Mouse (Mus musculus): ENCODE measurements around the gene Atp2b4. TPM values are rescaled to one million over a fixed set of nuclear protein-coding genes. Genes with fewer than 3 reads are reported as not detected.

Atp2b4 gene
- polyA plus RNA-seq, 1 experiment from 2014 or later, result 10.2 TPM

DNA sequence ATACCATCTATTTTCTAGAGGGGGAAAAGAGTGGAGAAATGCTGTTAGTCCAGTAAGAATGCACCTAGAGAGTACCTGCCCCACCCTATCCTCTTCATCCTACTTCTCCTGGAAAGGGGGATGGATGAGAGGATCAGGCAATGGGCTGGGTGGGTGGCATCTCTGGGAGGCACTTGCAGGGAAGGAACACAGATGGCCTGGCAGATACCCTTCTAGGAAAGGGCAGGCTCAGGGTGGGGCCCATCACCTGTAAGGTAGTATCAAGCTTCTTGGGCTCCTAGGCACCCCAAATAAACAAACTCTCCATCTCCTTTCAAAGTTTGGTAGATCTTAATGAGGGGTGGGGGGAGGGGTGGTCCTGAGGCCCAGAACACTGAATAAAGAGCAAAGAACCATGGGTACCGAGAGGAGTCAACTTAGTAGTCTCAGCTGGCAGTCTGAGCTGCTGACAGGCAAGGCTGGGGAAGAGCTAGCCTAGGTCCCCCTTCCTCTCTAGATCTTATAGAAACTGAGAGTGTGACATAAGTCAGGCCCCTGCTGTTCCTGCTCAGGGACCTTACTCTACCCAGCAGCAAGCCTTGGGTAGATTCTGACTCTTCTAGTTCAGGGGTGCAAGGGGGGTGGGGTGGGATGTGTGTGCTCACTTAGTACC, 3.4 kb downstream of the Atp2b4 start:
- no peak for ATAC-seq (ENCODE audit: low FRiP score, low read depth)

DNA sequence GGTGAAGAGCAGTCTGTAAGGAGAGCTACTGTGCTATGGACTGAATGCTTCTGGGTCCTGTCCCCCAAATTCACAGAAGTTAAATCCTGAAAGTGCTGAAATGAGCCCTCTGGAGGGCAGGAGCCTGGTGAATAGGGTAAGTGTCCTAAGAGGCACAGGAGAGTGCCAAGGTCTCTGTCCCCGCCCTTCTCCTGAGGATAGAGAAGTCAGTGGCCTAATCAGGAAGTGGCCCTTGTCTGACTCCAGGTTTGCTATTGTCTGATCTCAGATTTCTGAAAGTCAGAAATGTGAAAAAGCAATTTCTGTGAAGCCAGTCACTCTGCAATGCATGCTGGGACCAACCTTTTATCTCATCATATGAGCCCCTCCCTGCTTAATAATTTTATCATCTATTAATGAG, 7.2 kb downstream of the Atp2b4 start:
- H3K9me3 ChIP-seq, result no peaks in the 10 kb centered on the region
- H3K9ac ChIP-seq, result no peak overlapping the region
- peaks cover 10% of the 10 kb centered on the region for H3K4me1 ChIP-seq
- WGBS, result 33% methylated on average over 1 of the region's 1 CpGs
- no peak for ATAC-seq (ENCODE audit: low FRiP score, low read depth)
- H3K27ac ChIP-seq, result no peak overlapping the region
- H3K27me3 ChIP-seq (replicated peaks), result no peaks in the 10 kb centered on the region
- H3K4me3 ChIP-seq, result no peak overlapping the region
- no peaks in the 10 kb centered on the region for H3K36me3 ChIP-seq
- H3K4me2 ChIP-seq (replicated peaks), result no peak overlapping the region

More for the DNA sequence above, 3.4 kb downstream of the Atp2b4 start:
- 38% methylated on average over 1 of the region's 1 CpGs for WGBS
- no peak overlapping the region for H3K9ac ChIP-seq
- H3K27ac ChIP-seq, result no peak overlapping the region
- peak overlapping the region; percentile 94 for H3K4me2 ChIP-seq (replicated peaks)
- no peaks in the 10 kb centered on the region for H3K9me3 ChIP-seq
- H3K36me3 ChIP-seq, result no peaks in the 10 kb centered on the region
- no peak overlapping the region for H3K4me3 ChIP-seq
- H3K4me1 ChIP-seq, result peaks cover 39% of the 10 kb centered on the region
- H3K27me3 ChIP-seq (replicated peaks), result no peaks in the 10 kb centered on the region

DNA sequence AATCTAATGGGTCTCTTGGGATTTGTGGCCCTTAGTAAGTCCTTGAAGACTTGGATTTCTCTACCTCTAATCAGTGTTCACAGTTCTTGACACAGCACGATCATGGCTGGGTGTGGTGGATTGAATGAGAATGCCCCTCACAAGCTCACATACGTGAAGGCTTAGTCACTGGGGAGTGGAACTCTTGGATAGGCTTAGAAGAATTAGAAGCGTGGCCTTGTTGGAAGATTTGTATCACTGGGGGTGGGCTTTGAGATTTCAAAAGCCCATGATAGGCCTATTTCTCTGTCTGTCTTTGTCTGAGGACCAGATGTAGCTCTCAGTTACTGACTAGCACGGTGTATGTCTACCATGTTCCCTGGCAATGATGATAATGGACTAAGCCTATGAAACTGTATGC, 10.8 kb downstream of the Atp2b4 start:
- no peak overlapping the region for H3K9ac ChIP-seq
- no peak for ATAC-seq (ENCODE audit: low FRiP score, low read depth)
- no peaks in the 10 kb centered on the region; the same call in 1 of the 2 replicates for H3K4me1 ChIP-seq
- H3K27me3 ChIP-seq (replicated peaks), result no peaks in the 10 kb centered on the region
- H3K4me2 ChIP-seq (replicated peaks), result no peak overlapping the region
- H3K27ac ChIP-seq, result no peak overlapping the region
- H3K4me3 ChIP-seq, result no peak overlapping the region
- WGBS, result 93% methylated on average over 4 of the region's 4 CpGs
- H3K9me3 ChIP-seq, result no peaks in the 10 kb centered on the region
- H3K36me3 ChIP-seq, result no peaks in the 10 kb centered on the region

DNA sequence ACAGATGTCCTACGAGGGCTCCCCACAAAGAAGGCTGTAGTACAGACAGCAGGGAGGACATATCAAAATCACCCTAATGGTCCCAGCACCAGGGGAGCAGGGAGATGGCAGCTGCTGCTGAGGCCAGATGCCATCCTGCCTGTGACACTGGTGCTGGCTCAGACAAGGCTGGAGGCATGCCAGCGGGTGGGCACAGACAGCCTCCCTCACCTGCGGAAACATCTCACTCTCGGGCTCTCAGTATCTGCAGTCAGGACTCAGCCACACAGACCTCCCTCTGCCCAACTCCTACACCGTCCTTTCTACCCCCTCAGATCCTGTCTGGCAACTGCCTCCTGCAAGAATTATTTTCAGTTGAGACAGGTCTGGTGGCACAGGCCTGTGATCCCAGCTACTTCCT, 12.0 kb downstream of the Atp2b4 start:
- no peaks in the 10 kb centered on the region for H3K27me3 ChIP-seq (replicated peaks)
- H3K4me3 ChIP-seq, result no peak overlapping the region
- no peaks in the 10 kb centered on the region for H3K36me3 ChIP-seq
- H3K9me3 ChIP-seq, result no peaks in the 10 kb centered on the region
- WGBS, result 67% methylated on average over 5 of the region's 5 CpGs
- H3K4me1 ChIP-seq, result no peaks in the 10 kb centered on the region; the same call in 1 of the 2 replicates
- no peak for ATAC-seq (ENCODE audit: low FRiP score, low read depth)
- no peak overlapping the region for H3K27ac ChIP-seq
- H3K9ac ChIP-seq, result no peak overlapping the region
- H3K4me2 ChIP-seq (replicated peaks), result no peak overlapping the region

DNA sequence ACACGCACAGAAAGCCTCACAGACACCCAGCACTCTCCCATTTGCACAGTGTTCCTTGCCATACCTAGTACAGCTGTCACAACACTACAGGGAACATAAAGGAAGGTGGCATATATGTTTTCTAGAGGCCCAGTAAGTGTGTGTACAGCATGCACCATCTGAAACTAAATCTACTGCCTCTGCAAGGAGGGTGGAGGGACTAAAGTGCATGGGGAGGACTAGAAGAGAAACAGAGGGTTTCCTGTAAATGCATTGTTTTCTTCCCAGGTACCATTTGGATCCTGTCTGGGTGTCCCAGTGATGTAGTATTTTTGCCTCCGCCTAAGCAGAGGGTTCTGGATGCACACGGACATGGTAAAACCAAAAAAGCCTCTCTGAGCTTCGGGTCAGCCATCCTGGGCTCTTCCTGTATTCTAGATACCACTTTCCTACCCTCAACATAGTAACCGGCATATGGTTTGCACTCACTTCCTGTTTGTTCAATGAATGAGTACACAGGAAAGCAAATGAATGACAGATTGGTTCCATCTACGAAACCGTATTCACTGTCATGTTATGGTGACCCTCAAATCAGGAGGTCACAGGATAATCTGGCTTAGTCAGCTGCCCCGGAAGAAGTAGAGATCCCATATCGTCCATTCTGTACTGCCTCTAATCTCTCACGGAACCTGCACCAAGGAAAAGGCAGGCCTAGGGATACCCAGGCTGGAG, 13.2 kb downstream of the Atp2b4 start:
- no peaks in the 10 kb centered on the region for H3K27me3 ChIP-seq (replicated peaks)
- no peak overlapping the region for H3K4me3 ChIP-seq
- H3K27ac ChIP-seq, result no peak overlapping the region
- no peak overlapping the region for H3K9ac ChIP-seq
- H3K9me3 ChIP-seq, result no peaks in the 10 kb centered on the region
- H3K36me3 ChIP-seq, result no peaks in the 10 kb centered on the region
- ATAC-seq (ENCODE audit: low FRiP score, low read depth), result no peak
- H3K4me2 ChIP-seq (replicated peaks), result no peak overlapping the region
- H3K4me1 ChIP-seq, result no peaks in the 10 kb centered on the region; the same call in 1 of the 2 replicates
- 83% methylated on average over 10 of the region's 10 CpGs for WGBS

DNA sequence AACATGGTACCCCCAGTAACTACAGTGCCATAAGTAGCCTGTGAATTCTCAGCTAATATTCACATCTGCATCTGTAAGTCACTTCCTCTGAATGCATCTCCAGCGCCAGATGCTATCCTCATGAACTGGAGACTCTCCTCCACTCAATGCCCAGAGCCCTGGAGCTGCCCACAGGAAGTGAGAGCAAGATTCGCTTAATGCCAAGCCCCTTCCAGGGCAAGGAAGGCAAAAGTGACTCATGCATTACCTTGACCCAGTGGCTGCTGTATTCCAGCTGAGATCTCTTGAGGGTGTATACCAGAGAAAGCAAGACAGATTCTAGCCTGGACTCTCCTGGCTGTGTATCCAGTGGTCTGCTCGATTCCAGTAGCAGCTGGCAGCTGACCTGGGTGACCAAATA, 16.2 kb downstream of the Atp2b4 start:
- no peaks in the 10 kb centered on the region; the same call in 1 of the 2 replicates for H3K4me1 ChIP-seq

DNA sequence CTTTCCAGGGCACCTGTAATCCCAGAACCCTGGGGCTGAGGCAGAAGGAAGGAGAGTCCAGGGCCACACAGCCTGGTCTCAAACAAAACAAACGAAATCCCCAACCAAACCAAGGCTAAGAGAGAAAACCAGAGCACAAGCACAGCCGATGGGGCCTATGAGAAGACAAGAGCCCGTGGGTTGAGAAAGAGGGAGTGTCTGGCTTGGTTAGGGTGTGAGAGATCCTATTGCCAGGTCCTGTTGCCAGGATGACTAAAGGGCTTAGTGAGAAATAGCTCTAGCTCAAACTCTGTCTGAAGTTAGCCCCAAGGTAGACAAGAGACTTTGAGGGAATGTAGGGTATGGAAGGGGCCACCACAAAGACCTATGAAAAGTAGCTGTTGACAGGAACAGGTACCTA, 19.3 kb downstream of the Atp2b4 start:
- no peak overlapping the region for H3K9ac ChIP-seq
- ATAC-seq (ENCODE audit: low FRiP score, low read depth), result no peak
- no peaks in the 10 kb centered on the region for H3K4me1 ChIP-seq
- no peak overlapping the region for H3K4me3 ChIP-seq
- no peaks in the 10 kb centered on the region for H3K36me3 ChIP-seq
- no peak overlapping the region for H3K27ac ChIP-seq
- no peaks in the 10 kb centered on the region for H3K27me3 ChIP-seq (replicated peaks)
- no peak overlapping the region for H3K4me2 ChIP-seq (replicated peaks)
- WGBS, result 68% methylated on average over 3 of the region's 3 CpGs
- H3K9me3 ChIP-seq, result no peaks in the 10 kb centered on the region

More for the DNA sequence above, 16.2 kb downstream of the Atp2b4 start:
- H3K27ac ChIP-seq, result no peak overlapping the region
- no peak overlapping the region for H3K9ac ChIP-seq
- H3K36me3 ChIP-seq, result no peaks in the 10 kb centered on the region
- H3K27me3 ChIP-seq (replicated peaks), result no peaks in the 10 kb centered on the region
- WGBS, result 86% methylated on average over 3 of the region's 3 CpGs
- H3K9me3 ChIP-seq, result no peaks in the 10 kb centered on the region
- no peak for ATAC-seq (ENCODE audit: low FRiP score, low read depth)
- H3K4me2 ChIP-seq (replicated peaks), result no peak overlapping the region
- H3K4me3 ChIP-seq, result no peak overlapping the region

DNA sequence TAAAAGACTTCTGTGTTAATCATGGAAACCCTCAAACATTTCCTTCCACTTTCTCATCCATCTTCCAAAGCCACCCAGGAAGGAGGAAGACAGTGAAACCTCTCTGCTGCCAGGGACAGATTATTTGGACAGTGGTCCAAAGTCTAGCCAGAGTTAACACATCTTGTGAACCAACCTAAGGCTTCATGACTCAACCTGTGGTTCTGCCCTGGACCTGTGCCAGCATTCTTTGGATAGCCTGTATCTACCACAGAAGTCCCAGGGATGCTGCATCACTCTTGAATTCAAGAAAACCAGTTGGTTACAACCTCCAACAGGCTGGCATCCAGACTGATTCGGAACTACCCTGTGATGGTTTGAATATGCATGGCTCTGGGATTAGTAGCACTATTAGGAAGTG, 21.8 kb downstream of the Atp2b4 start:
- ATAC-seq (ENCODE audit: low FRiP score, low read depth), result no peak
- 92% methylated on average over 1 of the region's 1 CpGs for WGBS
- no peaks in the 10 kb centered on the region for H3K4me1 ChIP-seq
- H3K27ac ChIP-seq, result no peak overlapping the region
- no peaks in the 10 kb centered on the region for H3K27me3 ChIP-seq (replicated peaks)
- no peak overlapping the region for H3K4me3 ChIP-seq
- H3K4me2 ChIP-seq (replicated peaks), result no peak overlapping the region
- H3K9ac ChIP-seq, result no peak overlapping the region
- no peaks in the 10 kb centered on the region for H3K9me3 ChIP-seq
- no peaks in the 10 kb centered on the region for H3K36me3 ChIP-seq

DNA sequence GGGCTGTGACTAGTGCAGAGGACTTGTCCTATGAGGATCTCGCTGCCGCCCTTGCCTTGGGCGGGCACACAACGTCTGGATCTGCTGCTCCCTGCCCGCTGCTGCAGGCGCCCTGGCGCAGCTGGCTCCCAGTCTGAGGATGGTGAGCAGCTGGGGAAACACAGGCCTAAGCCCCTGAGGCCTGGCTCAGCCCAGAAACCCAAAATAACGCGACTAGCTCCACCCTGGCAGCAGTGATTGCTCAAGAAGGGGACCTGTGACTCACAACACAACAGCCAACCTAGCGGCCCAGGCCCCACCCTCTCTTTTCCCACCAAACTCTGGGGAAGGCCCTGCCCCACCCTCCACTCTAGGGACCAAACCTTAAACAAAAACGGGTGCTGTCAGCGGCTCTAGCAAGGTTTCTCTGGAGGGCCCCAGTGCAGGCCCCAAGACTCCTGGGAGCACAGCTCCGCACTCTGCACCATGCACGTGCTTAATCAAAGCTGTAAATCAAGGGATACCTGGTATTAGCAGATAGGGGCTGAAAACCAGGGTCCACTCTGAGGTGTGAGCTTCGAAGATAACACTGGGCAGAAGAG, 23.1 kb downstream of the Atp2b4 start:
- no peaks in the 10 kb centered on the region for H3K9me3 ChIP-seq
- 77% methylated on average over 15 of the region's 15 CpGs for WGBS
- no peak overlapping the region for H3K27ac ChIP-seq
- 0 out of 2 replicates have a peak, but pooled peaks have one; percentile 7 for ATAC-seq (ENCODE audit: low FRiP score, low read depth)
- H3K9ac ChIP-seq, result no peak overlapping the region
- no peak overlapping the region for H3K4me2 ChIP-seq (replicated peaks)
- H3K4me1 ChIP-seq, result no peaks in the 10 kb centered on the region
- H3K4me3 ChIP-seq, result no peak overlapping the region
- H3K36me3 ChIP-seq, result no peaks in the 10 kb centered on the region
- H3K27me3 ChIP-seq (replicated peaks), result no peaks in the 10 kb centered on the region

DNA sequence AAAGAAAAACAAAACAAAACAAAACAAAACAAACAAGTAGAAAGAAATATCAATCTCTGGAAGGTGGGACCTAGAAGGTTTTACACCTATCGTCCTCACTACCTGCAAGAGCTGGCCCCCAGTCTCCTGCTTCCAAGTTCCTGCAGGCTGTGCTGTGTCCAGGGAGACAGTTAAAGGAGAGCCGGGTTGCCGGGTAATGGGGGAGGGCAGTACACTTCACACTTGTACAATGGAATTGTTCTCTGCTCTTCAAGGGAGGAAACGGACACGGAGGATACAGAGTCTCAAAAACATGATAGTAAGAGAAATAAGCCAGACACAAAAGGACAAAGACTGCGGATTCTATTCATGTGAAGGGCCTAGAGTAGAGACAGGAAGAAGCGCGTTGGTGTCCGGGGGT, 28.3 kb downstream of the Atp2b4 start:
- no peaks in the 10 kb centered on the region for H3K9me3 ChIP-seq
- H3K27me3 ChIP-seq (replicated peaks), result no peaks in the 10 kb centered on the region
- ATAC-seq (ENCODE audit: low FRiP score, low read depth), result no peak
- 56% methylated on average over 9 of the region's 9 CpGs for WGBS
- H3K4me2 ChIP-seq (replicated peaks), result no peak overlapping the region
- no peak overlapping the region for H3K9ac ChIP-seq
- H3K4me3 ChIP-seq, result no peak overlapping the region
- peaks cover 3% of the 10 kb centered on the region; the same call in 1 of the 2 replicates for H3K4me1 ChIP-seq
- no peaks in the 10 kb centered on the region for H3K36me3 ChIP-seq
- no peak overlapping the region for H3K27ac ChIP-seq

DNA sequence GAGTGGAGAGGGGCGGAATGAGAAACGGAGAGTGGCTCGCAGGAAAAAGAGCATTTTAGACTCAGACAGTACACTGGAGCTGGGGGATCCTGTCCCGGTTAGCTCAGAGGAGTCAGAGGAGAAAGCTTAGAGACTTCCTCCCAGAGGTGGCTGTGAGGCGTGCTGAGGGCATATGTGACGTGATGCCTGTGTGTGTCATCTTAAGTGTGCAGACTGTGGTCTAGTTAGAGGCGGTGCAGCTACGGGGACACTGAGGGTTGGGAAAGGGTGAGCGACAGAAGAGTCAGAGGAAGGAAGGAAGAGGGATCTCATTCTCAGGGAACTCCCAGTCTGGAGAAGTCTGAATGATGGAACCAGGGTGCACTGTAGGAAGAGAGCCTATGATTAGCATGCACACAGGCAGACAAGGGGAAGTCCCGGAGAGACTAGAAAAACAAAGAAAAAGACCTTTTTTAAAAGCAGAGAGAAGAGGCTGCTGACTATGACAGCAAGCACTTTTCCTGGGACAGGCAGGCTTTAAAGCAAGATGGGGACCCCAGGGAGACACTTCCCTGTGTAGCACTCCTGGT, 28.9 kb downstream of the Atp2b4 start:
- H3K9ac ChIP-seq, result no peak overlapping the region
- no peaks in the 10 kb centered on the region for H3K9me3 ChIP-seq
- H3K27ac ChIP-seq, result no peak overlapping the region; the same call in 1 of the 2 replicates
- no peaks in the 10 kb centered on the region for H3K36me3 ChIP-seq
- no peak overlapping the region for H3K4me2 ChIP-seq (replicated peaks)
- no peaks in the 10 kb centered on the region for H3K27me3 ChIP-seq (replicated peaks)
- 78% methylated on average over 10 of the region's 10 CpGs for WGBS
- no peak for ATAC-seq (ENCODE audit: low FRiP score, low read depth)
- peaks cover 7% of the 10 kb centered on the region for H3K4me1 ChIP-seq
- H3K4me3 ChIP-seq, result no peak overlapping the region

DNA sequence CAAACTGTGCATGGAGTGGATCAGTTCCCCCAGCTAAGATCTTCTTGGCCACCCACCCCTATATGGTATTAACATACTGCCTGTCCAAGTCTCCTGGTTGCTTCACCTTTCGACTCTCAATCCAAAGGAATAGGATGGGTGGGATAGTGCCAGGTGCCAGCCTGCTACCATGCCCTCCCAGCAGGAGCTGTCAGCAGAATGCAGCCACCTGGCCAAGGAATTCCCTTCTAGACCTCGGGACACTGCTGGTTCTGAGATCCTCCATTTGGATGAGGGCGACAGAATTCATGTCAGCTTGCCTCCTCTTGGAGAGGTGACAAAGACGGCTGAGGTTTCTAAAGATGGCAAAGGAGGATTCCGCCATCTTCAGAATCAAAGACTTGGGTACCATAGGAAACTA, 32.8 kb downstream of the Atp2b4 start:
- Histone ChIP-seq H3K27me3 (replicated peaks) (no peaks in the 10 kb centered on the region), H3K9ac (no peak overlapping the region), H3K4me2 (replicated peaks) (no peak overlapping the region), H3K27ac (no peak overlapping the region), H3K36me3 (no peaks in the 10 kb centered on the region), H3K9me3 (no peaks in the 10 kb centered on the region), H3K4me3 (no peak overlapping the region), H3K4me1 (peaks cover 18% of the 10 kb centered on the region)
- ATAC-seq (ENCODE audit: low FRiP score, low read depth), result no peak
- WGBS, result 83% methylated on average over 5 of the region's 5 CpGs

Data from neural tube, embryonic 12.5 days (tissue).